Mouse (Mus musculus) midbrain, embryonic 13.5 days (tissue): ENCODE data around the gene Foxp2. TPM values are rescaled to one million over a fixed set of nuclear protein-coding genes. Genes with fewer than 3 reads are reported as not detected.

Experiments
- ATAC-seq: fragments of 200-750 bp; cut with Nextera tagmentation; 2 replicates; pipeline ENCODE4 v1.8.0; 2017; ENCODE audit warnings: mild to moderate bottlenecking, moderate TSS enrichment, moderate library complexity
- H3K27ac ChIP-seq: fragments of 300-500 bp; sonication (generic); 2 replicates; pipeline ENCODE4 v1.5.1; 2015; ENCODE audit warnings: inconsistent platforms, mild to moderate bottlenecking, moderate library complexity
- H3K27me3 ChIP-seq: fragments of 300-500 bp; sonication (generic); 2 replicates; pipeline ENCODE4 v1.6.1; 2015; ENCODE audit warnings: mild to moderate bottlenecking, inconsistent platforms
- H3K36me3 ChIP-seq: fragments of 300-500 bp; sonication (generic); 2 replicates; pipeline ENCODE4 v1.6.1; 2015; ENCODE audit warnings: mild to moderate bottlenecking, inconsistent platforms
- H3K4me1 ChIP-seq: fragments of 300-500 bp; sonication (generic); replicated peaks from 2 replicates; pipeline ENCODE4 v1.6.1; 2015; ENCODE audit warnings: inconsistent platforms
- H3K4me2 ChIP-seq: fragments of 300-500 bp; sonication (generic); replicated peaks from 2 replicates; pipeline ENCODE4 v1.6.1; 2015; ENCODE audit warnings: moderate library complexity, mild to moderate bottlenecking, inconsistent platforms
- H3K4me3 ChIP-seq: fragments of 300-500 bp; sonication (generic); replicated peaks from 2 replicates; pipeline ENCODE4 v1.5.1; 2015; ENCODE audit warnings: mild to moderate bottlenecking, inconsistent platforms
- H3K9ac ChIP-seq: fragments of 300-500 bp; sonication (generic); replicated peaks from 2 replicates; pipeline ENCODE4 v1.6.1; 2015; ENCODE audit warnings: mild to moderate bottlenecking, inconsistent platforms
- H3K9me3 ChIP-seq: fragments of 300-500 bp; sonication (generic); 2 replicates; pipeline ENCODE4 v1.6.1; 2016; ENCODE audit warnings: mild to moderate bottlenecking, inconsistent platforms
- WGBS: fragments of 180-500 bp; shearing (Covaris S2); methylation state at CpG from one replicate; pipeline ENCODE4 v1.1.7; 2015; 5-methylcytosine and 5-hydroxymethylcytosine counted together
- microRNA-seq: library from miRNA; unstranded; fragments of <30 nt; microRNA quantifications from one replicate; pipeline ENCODE4, GENCODE M21; 2016
- polyA plus RNA-seq: library from polyadenylated mRNA; unstranded; fragments of >200 nt; fragmentation: Nextera tagmentation; extraction: Ambion mirVana; gene quantifications from 2 replicates; pipeline ENCODE4 v1.2.1, GENCODE M21; 2015

The Foxp2 gene
- polyA plus RNA-seq, 1 experiment from 2014 or later, result 56.7 TPM

DNA sequence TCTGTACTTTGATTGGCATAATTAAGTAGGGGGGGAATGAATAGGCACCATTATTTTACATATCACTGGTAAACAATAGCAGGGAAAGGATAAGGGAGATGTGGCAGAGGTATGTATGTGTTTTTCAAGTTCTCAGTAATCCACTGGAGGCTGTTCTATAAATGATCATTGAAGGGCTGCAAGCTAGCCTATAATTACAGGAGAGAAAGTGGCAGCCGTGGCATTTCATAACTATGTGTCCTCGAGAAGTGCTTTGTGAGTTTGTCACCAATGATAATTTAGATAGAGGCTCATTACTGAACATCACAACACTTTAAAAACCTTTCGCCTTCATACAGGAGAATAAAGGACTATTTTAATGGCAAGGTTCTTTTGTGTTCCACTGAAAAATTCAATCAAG, 500.0 kb downstream of the Foxp2 start:
- no peak for ATAC-seq
- H3K4me3 ChIP-seq, result no peak overlapping the region
- H3K9me3 ChIP-seq, result no peaks in the 10 kb centered on the region
- H3K9ac ChIP-seq, result no peak overlapping the region
- WGBS, result 57% methylated on average over 3 of the region's 3 CpGs
- H3K27me3 ChIP-seq, result no peaks in the 10 kb centered on the region
- H3K36me3 ChIP-seq, result no peaks in the 10 kb centered on the region
- H3K4me2 ChIP-seq, result no peak overlapping the region
- H3K27ac ChIP-seq, result 0 out of 2 replicates have a peak overlapping the region, but pooled peaks have one; percentile 39
- peaks cover 28% of the 10 kb centered on the region for H3K4me1 ChIP-seq

DNA sequence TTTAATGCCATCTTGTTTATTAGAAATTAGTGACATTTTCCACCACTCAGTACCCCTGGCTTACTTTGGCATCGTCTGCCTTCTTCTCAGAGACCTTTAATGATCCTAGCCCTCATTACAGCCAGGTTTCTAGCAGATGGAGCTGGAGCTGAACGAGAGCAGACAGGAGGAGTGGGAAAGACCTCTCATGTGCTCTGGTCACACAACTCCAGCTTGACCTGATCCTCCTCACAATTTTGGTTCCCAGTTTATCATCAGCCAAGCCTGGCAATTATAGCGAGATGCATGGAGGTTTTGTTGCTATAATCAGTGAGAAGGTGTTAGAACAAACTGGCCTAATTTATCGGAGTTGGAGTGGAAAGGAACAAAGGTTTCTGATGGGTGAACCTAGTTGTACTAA, 500.9 kb downstream of the Foxp2 start:
- WGBS, result 70% methylated on average over 4 of the region's 4 CpGs
- Histone ChIP-seq H3K9me3 (no peaks in the 10 kb centered on the region), H3K36me3 (no peaks in the 10 kb centered on the region), H3K4me3 (no peak overlapping the region), H3K27ac (no peak overlapping the region), H3K4me2 (no peak overlapping the region), H3K4me1 (peaks cover 29% of the 10 kb centered on the region), H3K9ac (no peak overlapping the region), H3K27me3 (no peaks in the 10 kb centered on the region)
- no peak for ATAC-seq

DNA sequence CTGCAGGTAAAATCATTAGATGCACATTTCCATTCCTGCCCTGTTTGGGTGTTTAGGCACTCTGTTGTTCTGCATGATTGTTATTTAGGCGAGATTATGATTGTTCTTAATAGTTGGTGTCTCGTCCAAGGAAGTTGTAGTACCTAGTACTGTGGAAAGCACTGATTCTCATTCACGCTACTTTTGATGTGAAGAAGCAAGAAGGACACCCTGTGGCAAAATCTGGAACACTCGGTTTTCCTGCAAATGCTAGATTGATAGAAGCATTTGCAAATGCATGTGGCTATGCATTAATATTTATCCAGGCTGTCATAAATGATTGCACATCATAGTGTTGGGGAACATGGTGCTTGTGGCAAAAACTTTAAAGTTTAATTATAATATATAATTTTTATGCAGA, 514.0 kb downstream of the Foxp2 start:
- H3K9me3 ChIP-seq, result no peaks in the 10 kb centered on the region
- H3K4me2 ChIP-seq, result no peak overlapping the region
- 36% methylated on average over 4 of the region's 4 CpGs for WGBS
- no peak overlapping the region for H3K27ac ChIP-seq
- H3K4me1 ChIP-seq, result peaks cover 45% of the 10 kb centered on the region
- no peak overlapping the region for H3K9ac ChIP-seq
- H3K27me3 ChIP-seq, result no peaks in the 10 kb centered on the region
- ATAC-seq, result peak; percentile 11; the same call in 1 of the 2 replicates
- H3K4me3 ChIP-seq, result no peak overlapping the region
- no peaks in the 10 kb centered on the region for H3K36me3 ChIP-seq

DNA sequence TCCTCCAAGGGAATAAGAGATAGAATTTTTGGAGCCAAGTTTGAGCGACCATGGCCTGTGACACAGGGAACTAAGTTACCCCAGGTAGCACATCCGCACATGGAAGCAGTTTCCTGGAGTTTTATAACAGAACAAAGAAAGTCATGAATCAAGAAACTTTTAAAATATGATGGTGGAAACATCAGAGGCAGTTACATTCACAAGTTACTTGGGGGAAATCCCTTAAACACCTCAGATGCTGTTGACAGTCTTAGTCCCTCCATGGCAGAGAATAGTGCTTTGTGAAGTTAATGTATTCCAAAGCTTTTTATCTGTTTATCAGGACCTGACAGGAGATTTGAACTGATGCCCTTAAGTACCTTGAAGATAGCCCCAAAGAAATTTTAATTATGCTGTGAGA, 558.6 kb downstream of the Foxp2 start:
- H3K9ac ChIP-seq, result no peak overlapping the region
- no peaks in the 10 kb centered on the region for H3K36me3 ChIP-seq
- no peaks in the 10 kb centered on the region for H3K4me1 ChIP-seq
- ATAC-seq, result no peak
- no peaks in the 10 kb centered on the region for H3K9me3 ChIP-seq
- no peak overlapping the region for H3K4me2 ChIP-seq
- no peak overlapping the region for H3K27ac ChIP-seq
- no peaks in the 10 kb centered on the region for H3K27me3 ChIP-seq
- H3K4me3 ChIP-seq, result no peak overlapping the region
- 93% methylated on average over 2 of the region's 2 CpGs for WGBS

DNA sequence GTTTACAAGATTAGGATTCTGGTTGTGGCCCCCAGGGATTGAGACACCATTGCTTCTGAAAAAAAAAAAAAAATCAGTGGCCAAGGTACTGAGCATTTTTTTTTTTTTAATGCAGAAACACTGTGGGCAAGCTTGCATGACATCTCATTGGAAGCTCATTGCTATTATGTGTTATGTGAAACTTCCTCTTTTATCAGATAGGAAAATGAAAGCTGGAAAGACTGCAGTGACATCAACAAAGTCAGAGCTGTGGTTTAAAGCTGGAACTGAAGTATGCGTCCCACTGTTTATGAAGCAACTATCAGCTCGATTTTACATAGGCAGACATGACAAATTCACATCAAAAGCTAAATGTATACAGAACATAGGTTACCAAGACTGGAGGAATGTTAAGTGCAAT, 562.2 kb downstream of the Foxp2 start:
- 89% methylated on average over 2 of the region's 2 CpGs for WGBS
- no peak for ATAC-seq
- Histone ChIP-seq H3K27me3 (no peaks in the 10 kb centered on the region), H3K4me1 (no peaks in the 10 kb centered on the region), H3K9me3 (no peaks in the 10 kb centered on the region), H3K36me3 (no peaks in the 10 kb centered on the region), H3K9ac (no peak overlapping the region), H3K4me2 (no peak overlapping the region), H3K27ac (no peak overlapping the region), H3K4me3 (no peak overlapping the region)

DNA sequence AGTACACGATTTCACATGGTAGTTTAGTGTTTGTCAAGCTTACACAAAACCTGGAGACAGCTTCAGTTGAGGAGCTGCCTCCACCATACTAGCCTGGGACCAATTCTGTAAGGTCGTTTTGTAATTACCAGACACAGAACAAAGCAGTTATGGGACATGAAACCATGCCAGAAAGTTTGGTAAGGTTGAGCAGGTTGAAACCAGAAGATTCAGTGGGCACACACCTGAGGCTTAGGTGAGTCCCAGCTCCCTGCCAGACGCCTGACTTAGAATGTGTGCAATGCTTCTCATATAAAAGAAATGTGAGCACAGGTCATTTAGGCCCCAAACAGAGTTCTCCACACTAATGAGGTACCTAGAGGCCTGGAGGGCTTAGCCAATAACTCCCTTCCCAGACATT, 564.3 kb downstream of the Foxp2 start:
- no peak overlapping the region for H3K9ac ChIP-seq
- WGBS, result 86% methylated on average over 3 of the region's 3 CpGs
- H3K4me2 ChIP-seq, result no peak overlapping the region
- no peaks in the 10 kb centered on the region for H3K27me3 ChIP-seq
- H3K27ac ChIP-seq, result no peak overlapping the region
- ATAC-seq, result no peak
- H3K4me3 ChIP-seq, result no peak overlapping the region
- H3K4me1 ChIP-seq, result no peaks in the 10 kb centered on the region
- H3K9me3 ChIP-seq, result no peaks in the 10 kb centered on the region
- no peaks in the 10 kb centered on the region for H3K36me3 ChIP-seq

DNA sequence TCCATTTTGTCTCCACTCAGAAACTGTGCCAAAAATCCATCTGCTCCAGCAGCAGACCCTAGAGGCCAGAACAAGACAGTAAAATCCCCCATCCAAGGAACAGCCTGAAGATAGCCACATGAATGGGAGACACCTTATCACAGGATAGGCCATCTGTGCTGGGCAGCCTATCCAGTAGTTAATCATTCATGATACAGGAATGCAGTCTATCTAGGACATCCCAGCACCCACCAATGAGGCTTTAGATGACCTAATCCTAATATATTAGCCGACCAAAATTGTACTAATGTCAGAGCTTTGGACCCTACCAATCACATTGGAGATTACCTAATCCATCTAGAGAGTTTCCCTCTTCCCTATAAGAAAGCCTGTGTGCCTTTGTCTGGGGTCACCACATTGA, 565.5 kb downstream of the Foxp2 start:
- H3K4me3 ChIP-seq, result no peak overlapping the region
- WGBS, result 46% methylated on average over 1 of the region's 1 CpGs
- no peak overlapping the region for H3K4me2 ChIP-seq
- H3K4me1 ChIP-seq, result no peaks in the 10 kb centered on the region
- H3K27me3 ChIP-seq, result no peaks in the 10 kb centered on the region
- no peak overlapping the region for H3K27ac ChIP-seq
- ATAC-seq, result no peak
- no peaks in the 10 kb centered on the region for H3K9me3 ChIP-seq
- H3K36me3 ChIP-seq, result no peaks in the 10 kb centered on the region
- H3K9ac ChIP-seq, result no peak overlapping the region

DNA sequence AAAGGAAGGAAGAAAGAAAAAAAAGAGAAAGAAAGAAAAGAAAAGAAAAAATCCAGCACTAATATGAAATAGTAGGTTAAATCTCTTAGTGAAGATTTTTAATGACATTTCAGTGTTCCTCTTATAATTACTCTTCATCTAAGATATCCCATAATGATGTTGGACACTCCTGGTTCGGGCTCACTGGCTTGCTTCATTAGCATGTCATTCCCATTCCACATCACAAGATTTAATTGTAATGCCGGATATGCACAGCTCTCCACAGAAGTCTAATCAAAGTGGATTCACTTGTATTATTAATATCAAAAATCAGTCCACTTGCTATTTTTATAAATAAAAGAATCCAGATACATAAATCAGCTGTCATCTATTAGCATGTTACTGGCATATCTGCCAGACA, 585.8 kb downstream of the Foxp2 start:
- no peaks in the 10 kb centered on the region for H3K36me3 ChIP-seq
- H3K9me3 ChIP-seq, result no peaks in the 10 kb centered on the region
- no peaks in the 10 kb centered on the region for H3K27me3 ChIP-seq
- H3K27ac ChIP-seq, result no peak overlapping the region
- no peak overlapping the region for H3K9ac ChIP-seq
- H3K4me2 ChIP-seq, result no peak overlapping the region
- peak; percentile 62; the same call in 1 of the 2 replicates for ATAC-seq
- no peak overlapping the region for H3K4me3 ChIP-seq
- H3K4me1 ChIP-seq, result no peaks in the 10 kb centered on the region
- 54% methylated on average over 2 of the region's 2 CpGs for WGBS

Small RNAs within 50 kb of the gene (microRNA-seq; reads per million reads assigned to microRNA genes)
- not detected for gene Gm25470

Other genes starting within 250 kb of the Foxp2 start
- not detected in 2 replicates for gene Ppp1r3a, start 146.1 kb upstream of the Foxp2 start, polyA plus RNA-seq